Mouse (Mus musculus): ENCODE results near the gene Sirpa. TPM values are rescaled to one million over a fixed set of nuclear protein-coding genes. Genes with fewer than 3 reads are reported as not detected.

Sirpa gene
- total RNA-seq, 2 experiments from 2014 or later: 279 to 289 TPM

GRCm38 (mm10) chr2:129601059-129601650 is 8.5 kb downstream of the Sirpa start:
- no peak for DNase-seq (ENCODE audit: low spot score in 2 of 2)
- H3K27ac ChIP-seq: peak overlapping the region; percentile 44
- TF ChIP-seq CTCF (conservative IDR thresholded peaks at IDR 0.05): peak; percentile 58
- no peak overlapping the region for H3K4me3 ChIP-seq

GRCm38 (mm10) chr2:129601894-129602663 is 9.4 kb downstream of the Sirpa start:
- TF ChIP-seq CTCF (conservative IDR thresholded peaks at IDR 0.05): no peak
- Histone ChIP-seq H3K4me3 (no peak overlapping the region), H3K27ac (peak overlapping the region; percentile 39; the same call in 1 of the 2 replicates)
- no peak for DNase-seq (ENCODE audit: low spot score in 2 of 2)

DNA sequence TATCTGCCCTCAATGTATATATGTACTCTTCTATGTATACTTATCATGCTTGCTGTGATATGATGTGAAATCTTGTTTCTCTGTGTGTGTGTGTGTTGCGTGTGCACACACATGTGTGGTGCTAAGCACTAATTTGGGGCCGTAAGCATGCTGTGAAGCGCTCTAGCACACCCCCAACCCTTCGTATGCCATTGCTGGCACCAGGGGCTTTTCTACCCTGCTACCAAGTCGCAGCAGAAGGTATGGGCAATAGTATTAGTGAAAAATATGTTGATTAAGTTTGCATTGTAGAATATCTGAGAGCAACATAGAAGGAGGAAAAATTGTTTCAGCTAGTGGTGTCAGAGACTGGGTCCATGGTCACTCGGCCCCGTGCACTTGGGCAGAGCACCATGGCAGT is 10.2 kb downstream of the Sirpa start:
- no peak overlapping the region for H3K4me3 ChIP-seq
- no peak for TF ChIP-seq CTCF (conservative IDR thresholded peaks at IDR 0.05)
- peak overlapping the region; percentile 39; the same call in 1 of the 2 replicates for H3K27ac ChIP-seq
- no peak for DNase-seq (ENCODE audit: low spot score in 2 of 2)

DNA sequence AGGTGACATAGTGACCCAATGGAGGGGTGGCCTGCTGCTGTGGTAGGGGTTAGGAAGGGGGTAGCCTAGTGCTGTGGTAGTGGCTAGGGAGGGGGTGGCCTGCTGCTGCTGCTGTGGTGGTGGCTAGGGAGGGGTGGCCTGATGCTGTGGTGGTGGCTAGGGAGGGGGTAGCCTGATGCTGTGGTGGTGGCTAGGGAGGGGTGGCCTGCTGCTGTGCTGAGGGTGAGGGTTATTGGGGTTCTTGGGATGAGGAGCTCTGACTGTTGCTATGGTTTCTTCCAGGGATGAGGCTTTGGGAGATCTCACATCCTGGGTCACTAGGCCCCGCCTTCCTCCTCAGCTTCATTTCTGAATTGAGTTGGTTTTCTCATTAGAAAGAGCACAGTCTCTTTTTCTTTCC is 10.9 kb downstream of the Sirpa start:
- H3K27ac ChIP-seq: peak overlapping the region; percentile 36; the same call in 1 of the 2 replicates
- no peak for DNase-seq (ENCODE audit: low spot score in 2 of 2)
- H3K4me3 ChIP-seq: no peak overlapping the region
- no peak for TF ChIP-seq CTCF (conservative IDR thresholded peaks at IDR 0.05)

DNA sequence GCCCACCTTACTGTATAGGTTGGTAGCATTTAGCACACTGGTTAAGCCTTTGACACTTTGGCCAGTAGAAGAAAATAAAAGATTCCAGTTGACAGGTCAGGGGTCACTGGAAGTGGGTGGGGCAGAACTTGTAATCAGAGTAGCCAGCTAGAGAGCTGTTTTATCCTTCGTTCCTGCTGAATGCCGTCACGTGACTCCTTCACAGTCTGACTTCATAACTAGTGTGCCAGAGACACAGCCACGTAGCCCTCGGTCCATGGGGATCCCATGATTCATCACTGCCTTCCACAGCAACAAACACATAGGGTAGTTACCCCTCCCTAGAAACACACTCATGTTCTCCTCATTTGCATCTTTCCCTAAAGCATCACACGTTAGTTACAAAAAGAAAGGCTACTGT is 11.4 kb downstream of the Sirpa start:
- H3K4me3 ChIP-seq: no peak overlapping the region
- H3K27ac ChIP-seq: peak overlapping the region; percentile 36; the same call in 1 of the 2 replicates
- DNase-seq (ENCODE audit: low spot score in 2 of 2): no peak
- TF ChIP-seq CTCF (conservative IDR thresholded peaks at IDR 0.05): no peak

DNA sequence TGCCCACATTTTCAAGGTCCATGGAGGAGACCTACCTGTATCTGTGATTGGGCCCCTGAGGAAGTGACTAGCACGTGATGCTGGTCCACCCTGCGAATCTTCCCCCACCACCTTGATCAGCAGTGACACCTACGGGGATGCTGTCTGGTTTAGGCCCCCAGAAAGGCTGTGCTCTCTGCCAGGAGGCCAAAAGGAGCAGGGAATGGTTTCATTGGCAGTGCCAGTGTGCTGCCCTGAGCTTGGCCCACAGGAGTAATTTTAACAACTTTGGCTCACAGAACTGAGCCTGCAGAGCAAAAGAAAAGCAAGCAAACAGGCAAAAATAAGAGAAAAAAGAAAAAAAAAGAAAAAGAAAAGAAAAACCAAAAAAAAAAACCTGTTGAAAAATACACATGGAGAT is 13.2 kb downstream of the Sirpa start:
- no peak for DNase-seq (ENCODE audit: low spot score in 2 of 2)
- no peak for TF ChIP-seq CTCF (conservative IDR thresholded peaks at IDR 0.05)
- Histone ChIP-seq H3K27ac (peak overlapping the region; percentile 73), H3K4me3 (no peak overlapping the region)

DNA sequence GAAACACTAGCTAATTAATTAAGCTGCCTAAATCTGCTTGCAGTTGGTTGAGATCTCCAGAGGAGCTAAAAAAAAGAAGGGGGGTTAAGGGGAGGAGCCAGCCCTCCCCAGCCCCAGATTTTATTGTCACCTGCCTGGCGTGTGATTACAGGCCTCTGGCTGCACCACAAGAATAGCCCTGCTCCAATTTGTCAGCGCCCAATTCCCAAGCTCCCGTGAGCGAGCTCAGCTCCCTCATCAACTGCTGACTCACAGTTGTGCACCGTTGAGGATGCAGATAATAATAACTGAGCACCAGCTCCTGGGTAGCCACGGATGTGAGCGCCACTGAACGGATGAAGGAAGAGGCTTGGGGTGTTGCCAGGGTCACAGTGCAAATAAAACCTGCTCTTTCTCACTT is 13.6 kb downstream of the Sirpa start:
- H3K4me3 ChIP-seq: no peak overlapping the region; the same call in 1 of the 2 replicates
- TF ChIP-seq CTCF (conservative IDR thresholded peaks at IDR 0.05): no peak
- DNase-seq (ENCODE audit: low spot score in 2 of 2): peak in 1 of 2 experiments; percentile 65
- H3K27ac ChIP-seq: peak overlapping the region; percentile 73

DNA sequence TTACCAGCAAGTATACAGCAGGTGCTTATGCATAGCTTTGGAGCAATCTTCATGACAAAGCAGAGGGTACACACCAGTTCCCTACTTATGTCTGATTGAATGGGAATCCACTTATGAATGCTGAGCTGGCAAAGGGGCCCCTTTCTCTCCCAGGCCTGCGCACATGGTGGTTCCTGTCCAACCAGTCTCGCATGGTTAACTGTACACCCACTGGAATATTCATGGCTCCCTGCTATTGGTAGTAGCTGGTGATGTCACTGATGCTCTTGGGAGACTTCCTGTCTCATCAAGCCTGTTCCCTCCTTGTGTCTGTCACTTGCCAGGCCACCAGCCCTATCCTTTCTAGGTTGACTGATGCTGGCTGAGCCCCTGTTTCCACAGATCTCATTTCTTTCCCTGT is 14.3 kb downstream of the Sirpa start:
- Histone ChIP-seq H3K27ac (peak overlapping the region; percentile 73), H3K4me3 (no peak overlapping the region)
- no peak for TF ChIP-seq CTCF (conservative IDR thresholded peaks at IDR 0.05)
- no peak for DNase-seq (ENCODE audit: low spot score in 2 of 2)

DNA sequence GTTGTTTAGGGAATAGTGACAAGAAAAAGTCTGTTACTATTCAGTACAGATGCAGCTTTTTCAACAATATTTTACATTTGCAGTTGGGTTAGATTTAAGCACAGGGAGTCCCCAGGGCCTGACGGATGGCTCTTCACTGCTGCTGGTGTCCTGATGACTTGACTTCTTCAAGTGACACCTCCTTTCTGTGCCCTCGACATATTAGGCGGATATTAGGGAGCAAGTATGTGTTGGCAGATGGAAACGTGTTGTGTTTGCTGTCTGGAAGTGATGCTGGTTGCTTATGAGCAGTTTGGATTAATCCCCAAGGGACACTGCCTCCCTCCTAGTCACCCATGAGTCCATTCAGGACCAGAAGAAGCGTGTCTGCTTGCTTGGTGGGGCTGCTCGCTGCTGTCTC is 21.3 kb downstream of the Sirpa start:
- H3K27ac ChIP-seq: no peak overlapping the region
- H3K4me3 ChIP-seq: no peak overlapping the region
- DNase-seq (ENCODE audit: low spot score in 2 of 2): no peak
- TF ChIP-seq CTCF (conservative IDR thresholded peaks at IDR 0.05): no peak

GRCm38 (mm10) chr2:129614482-129615185 is 22.0 kb downstream of the Sirpa start:
- no peak for DNase-seq (ENCODE audit: low spot score in 2 of 2)
- Histone ChIP-seq H3K4me3 (no peak overlapping the region), H3K27ac (no peak overlapping the region)
- no peak for TF ChIP-seq CTCF (conservative IDR thresholded peaks at IDR 0.05)

GRCm38 (mm10) chr2:129620148-129620547 is 27.5 kb downstream of the Sirpa start:
- Histone ChIP-seq H3K27ac (no peak overlapping the region), H3K4me3 (no peak overlapping the region)
- no peak for DNase-seq (ENCODE audit: low spot score in 2 of 2)
- no peak for TF ChIP-seq CTCF (conservative IDR thresholded peaks at IDR 0.05)

DNA sequence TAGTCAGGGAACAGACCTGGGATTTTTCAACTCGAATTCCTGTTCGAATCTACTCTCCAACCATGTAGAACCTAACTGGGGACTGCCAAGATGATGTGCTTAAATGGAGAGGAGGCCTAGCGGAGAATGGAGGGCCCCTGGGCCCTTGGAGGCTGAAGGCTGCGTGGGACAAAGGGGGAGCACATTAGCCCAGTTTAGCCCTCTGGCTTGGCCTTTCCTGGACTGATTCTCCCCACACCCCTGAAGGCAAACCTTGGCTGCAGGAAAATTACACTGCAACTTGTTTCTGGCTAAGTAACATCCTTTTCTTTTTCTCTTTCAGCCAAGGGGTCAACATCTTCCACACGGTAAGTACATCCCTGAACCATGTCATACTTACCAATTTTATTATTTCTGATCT is 28.2 kb downstream of the Sirpa start:
- Histone ChIP-seq H3K27ac (no peak overlapping the region; the same call in 1 of the 2 replicates), H3K4me3 (no peak overlapping the region)
- DNase-seq (ENCODE audit: low spot score in 2 of 2): no peak
- no peak for TF ChIP-seq CTCF (conservative IDR thresholded peaks at IDR 0.05)
